ENCODE assay signal across 9 mouse cellular contexts in genomic region chr12:85497310-85498135, GRCm38 (mm10). TPM values are rescaled to one million over a fixed set of nuclear protein-coding genes. Genes with fewer than 3 reads are reported as not detected.
A peak's percentile ranks its signal among the peaks of the same experiment; 100 is the strongest.
DNase-seq lines count a peak whose midpoint lies in the region; ATAC-seq and TF ChIP-seq lines count a peak whose summit lies in the region.
"Had no signal": no experiment of that assay in that cellular context is flagged by ENCODE, and none has a peak within 500 bp of the region (broad histone marks: within the 10 kb centered on the region; RNA-seq: fewer than 3 reads in every experiment).

No protein-coding gene starts in this region.

- H3K4me3 ChIP-seq in neural tube, embryonic 12.5 days = no peak overlapping the region
- H3K4me3 ChIP-seq in small intestine, adult 2 months (ENCODE audit: low read depth, low read length) = no peak overlapping the region
- H3K4me3 ChIP-seq: lung, embryonic 15.5 days had no signal

- no peaks in the 10 kb centered on the region for H3K27me3 ChIP-seq in neural tube, embryonic 12.5 days (replicated peaks)
- no peaks in the 10 kb centered on the region for H3K27me3 ChIP-seq in small intestine, adult 2 months (ENCODE audit: control insufficient read depth, insufficient read depth, low read length)

- no peak overlapping the region for H3K4me2 ChIP-seq in neural tube, embryonic 12.5 days (replicated peaks)
- H3K4me2 ChIP-seq: lung, embryonic 15.5 days had no signal

- no peak for TF ChIP-seq CTCF in small intestine, adult 2 months (IDR thresholded peaks at IDR 0.05; ENCODE audit: extremely low read depth, insufficient read length, insufficient replicate concordance, low read depth, low read length)

- no peaks in the 10 kb centered on the region for H3K9me3 ChIP-seq in neural tube, embryonic 12.5 days
- H3K9me3 ChIP-seq: lung, embryonic 15.5 days had no signal

- 0 out of 2 replicates have a peak overlapping the region, but pooled peaks have one; percentile 4 for H3K27ac ChIP-seq in neural tube, embryonic 12.5 days
- H3K27ac ChIP-seq in small intestine, adult 2 months (ENCODE audit: insufficient read depth, low read depth, low read length) = peak overlapping the region; percentile 67
- H3K27ac ChIP-seq: lung, embryonic 15.5 days had no signal

- H3K36me3 ChIP-seq in neural tube, embryonic 12.5 days = no peaks in the 10 kb centered on the region
- H3K36me3 ChIP-seq in small intestine, adult 2 months (ENCODE audit: control insufficient read depth, insufficient read depth, low read length) = no peaks in the 10 kb centered on the region
- H3K36me3 ChIP-seq: lung, embryonic 15.5 days had no signal

- H3K9ac ChIP-seq in neural tube, embryonic 12.5 days = no peak overlapping the region
- H3K9ac ChIP-seq: lung, embryonic 15.5 days had no signal

- peak; percentile 41; the same call in 1 of the 2 replicates for ATAC-seq in neural tube, embryonic 12.5 days (ENCODE audit: low FRiP score, low read depth)

- H3K4me1 ChIP-seq in neural tube, embryonic 12.5 days = no peaks in the 10 kb centered on the region
- H3K4me1 ChIP-seq in small intestine, adult 2 months (ENCODE audit: control insufficient read depth, insufficient read depth, insufficient read length, low read length) = peaks cover 4% of the 10 kb centered on the region; the same call in 1 of the 2 replicates
- H3K4me1 ChIP-seq: lung, embryonic 15.5 days had no signal

- no peak for DNase-seq in neural tube, embryonic 10.5 days (ENCODE audit: extremely low spot score, low spot score)
- peak; percentile 58 for DNase-seq in gastrocnemius, postnatal 10 days
- DNase-seq in induced T-regulatory cell, adult 2 months (ENCODE audit: low read depth) = peak; percentile 33
- no peak for DNase-seq in thymus, postnatal 14 days
- no peak for DNase-seq in cerebellum, postnatal 4 days (ENCODE audit: low spot score in 2 of 2)
- no peak for DNase-seq in layer of hippocampus, adult 11-12 months (ENCODE audit: low spot score)

- WGBS in neural tube, embryonic 12.5 days = 67% methylated on average over 11 of the region's 11 CpGs
- 50% methylated on average over 11 of the region's 11 CpGs for WGBS in small intestine, adult 2 months

- no peak for TF ChIP-seq POLR2A in small intestine, adult 2 months (IDR thresholded peaks at IDR 0.05; ENCODE audit: low read depth, low read length)

RNA-seq across cellular contexts. Expression of gene Fos, which starts 23.8 kb away (rescaled TPM):
- 1.2 and 2.2 TPM in 2 replicates for polyA plus RNA-seq in neural tube, embryonic 12.5 days (2016; fragmentation: Nextera tagmentation; extraction: Ambion mirVana)
- total RNA-seq in gastrocnemius, postnatal 10 days (2021) = 10 to 100 TPM in 1 of 2 experiments, 1 to 10 TPM in 1; 4.3 to 15.2 TPM
- polyA plus RNA-seq in small intestine, adult 2 months (2012; rRNA removed) = 103 and 283 TPM in 2 replicates

Comparison
In these comparisons a context has a peak if more than half of its experiments do, and no peak if none do; other contexts are left out.
1. DNase-seq: peak in gastrocnemius, postnatal 10 days (single experiment) and induced T-regulatory cell, adult 2 months (single experiment); none in neural tube, embryonic 10.5 days (single experiment), thymus, postnatal 14 days (single experiment), cerebellum, postnatal 4 days (0 of 2) and layer of hippocampus, adult 11-12 months (single experiment).
2. RNA of gene Fos, which starts 23.8 kb away (polyA plus RNA-seq): 103 to 283 TPM in small intestine, adult 2 months; 1.2 to 2.2 TPM in neural tube, embryonic 12.5 days; every median in the first group is over 10 times any median in the second.